Mouse (Mus musculus) liver, postnatal 0 days (tissue): ENCODE data around the gene Strn.

Experiments
- CTCF ChIP-seq: sonication (generic); IDR thresholded peaks from 2 replicates; pipeline ENCODE4 v1.5.1; 2016; ENCODE audit warnings: antibody characterized with exemption, low read depth
- EP300 ChIP-seq: IDR thresholded peaks from 2 replicates; pipeline ENCODE4 v1.6.1; 2016; ENCODE audit warnings: antibody characterized with exemption, low read depth, mild to moderate bottlenecking

- TF ChIP-seq EP300 = no peak
- TF ChIP-seq CTCF = no peak
Measured at GRCm38 (mm10) chr17:78726746-78727449, 10.1 kb downstream of the Strn start.
